19 mouse cellular contexts compared by ENCODE assay signal in genomic region chr8:71296784-71297183, GRCm38 (mm10). TPM values are rescaled to one million over a fixed set of nuclear protein-coding genes. Genes with fewer than 3 reads are reported as not detected.
DNase-seq lines count a peak whose midpoint lies in the region; ATAC-seq and TF ChIP-seq lines count a peak whose summit lies in the region.
"Had no signal": no experiment of that assay in that cellular context is flagged by ENCODE, and none has a peak within 500 bp of the region (broad histone marks: within the 10 kb centered on the region; RNA-seq: fewer than 3 reads in every experiment).

No protein-coding gene starts in this region.

- H3K9me3 ChIP-seq in liver, embryonic 13.5 days (replicated peaks) = no peaks in the 10 kb centered on the region
- H3K9me3 ChIP-seq: limb, embryonic 10.5 days; midbrain, embryonic 10.5 days had no signal

- no peaks in the 10 kb centered on the region for H3K27me3 ChIP-seq in liver, embryonic 13.5 days
- no peaks in the 10 kb centered on the region for H3K27me3 ChIP-seq in small intestine, adult 2 months (ENCODE audit: control insufficient read depth, insufficient read depth, low read length)
- H3K27me3 ChIP-seq: Patski had no signal

- intact Hi-C loops in heart, postnatal 14 days (cut with DNase I) = no loop called here

- peaks cover 48% of the 10 kb centered on the region for H3K36me3 ChIP-seq in liver, embryonic 13.5 days
- H3K36me3 ChIP-seq in small intestine, adult 2 months (ENCODE audit: control insufficient read depth, insufficient read depth, low read length) = peaks cover 6% of the 10 kb centered on the region

- peak overlapping the region; percentile 54 for H3K27ac ChIP-seq in liver, embryonic 13.5 days
- peak overlapping the region; percentile 42 for H3K27ac ChIP-seq in small intestine, adult 2 months (ENCODE audit: insufficient read depth, low read depth, low read length)
- H3K27ac ChIP-seq: kidney, postnatal 0 days; limb, embryonic 10.5 days; midbrain, embryonic 10.5 days had no signal

- no peak for TF ChIP-seq CTCF in small intestine, adult 2 months (IDR thresholded peaks at IDR 0.05; ENCODE audit: extremely low read depth, insufficient read length, insufficient replicate concordance, low read depth, low read length)

- no peak for TF ChIP-seq POLR2A in small intestine, adult 2 months (IDR thresholded peaks at IDR 0.05; ENCODE audit: low read depth, low read length)

- DNase-seq in gastrocnemius, adult 18-20 months (ENCODE audit: low spot score) = peak; percentile 40
- DNase-seq in gastrocnemius, adult 8-10 months (ENCODE audit: low spot score in 2 of 2) = no peak
- no peak for DNase-seq in liver, embryonic 13.5 days
- no peak for DNase-seq in liver
- DNase-seq in heart, postnatal 14 days = peak; percentile 48 to 61
- DNase-seq in urinary bladder, postnatal 25 days (ENCODE audit: low spot score) = no peak
- DNase-seq in frontal cortex, adult 2 months (ENCODE audit: extremely low spot score in 1 of 2, low spot score in 1 of 2) = no peak
- DNase-seq: cerebellum, adult 9-11 months; forebrain, postnatal 0 days; right cerebral cortex, adult 18-20 months; thymus, postnatal 36 days had no signal

- 81% methylated on average over 2 of the region's 2 CpGs for WGBS in liver, embryonic 13.5 days (ENCODE audit: insufficient replicate concordance)
- WGBS in small intestine, adult 2 months = 95% methylated on average over 2 of the region's 2 CpGs

- no peak overlapping the region for H3K4me2 ChIP-seq in liver, embryonic 13.5 days

- H3K4me3 ChIP-seq in liver, embryonic 13.5 days (replicated peaks) = no peak overlapping the region
- no peak overlapping the region for H3K4me3 ChIP-seq in small intestine, adult 2 months (ENCODE audit: low read depth, low read length)
- H3K4me3 ChIP-seq: erythroblast, embryonic 14.5 days; limb, embryonic 10.5 days; midbrain, embryonic 10.5 days; myocyte had no signal

- ATAC-seq in liver, embryonic 13.5 days (ENCODE audit: low read depth) = no peak
- ATAC-seq: forebrain, postnatal 0 days; inflammation-experienced regulatory T-cells, adult 6 months; Patski had no signal

- H3K9ac ChIP-seq in liver, embryonic 13.5 days = no peak overlapping the region
- H3K9ac ChIP-seq: forebrain, postnatal 0 days had no signal

- H3K4me1 ChIP-seq in liver, embryonic 13.5 days (replicated peaks) = peaks cover 12% of the 10 kb centered on the region
- H3K4me1 ChIP-seq in small intestine, adult 2 months (ENCODE audit: control insufficient read depth, insufficient read depth, insufficient read length, low read length) = peaks cover 8% of the 10 kb centered on the region
- H3K4me1 ChIP-seq: limb, embryonic 10.5 days; midbrain, embryonic 10.5 days had no signal

RNA-seq across cellular contexts. Expression of gene Haus8, which starts 24.1 kb away (rescaled TPM):
- 1 to 10 TPM; 4.5 to 5.1 TPM for total RNA-seq in gastrocnemius, adult 18-20 months (2021)
- 1 to 10 TPM; 2.4 to 5.5 (median 4.0) TPM for total RNA-seq in gastrocnemius, adult 8-10 months (2022)
- 57.4 and 61.4 TPM in 2 replicates for polyA plus RNA-seq in liver, embryonic 13.5 days (2015; fragmentation: Nextera tagmentation; extraction: Ambion mirVana)
- total RNA-seq in heart, postnatal 14 days (2021) = 10 to 100 TPM; 23.9 to 28.8 TPM
- polyA plus RNA-seq in small intestine, adult 2 months (2012; rRNA removed) = 2.8 and 4.8 TPM in 2 replicates
- polyA plus RNA-seq in frontal cortex, adult 2 months (2012; rRNA removed) = 12.3 and 12.5 TPM in 2 replicates

RNA-seq across cellular contexts. Expression of gene Myo9b, which starts 24.3 kb away (rescaled TPM):
- total RNA-seq in gastrocnemius, adult 18-20 months (2021) = 1 to 10 TPM; 8.4 to 8.5 TPM
- 1 to 10 TPM; 6.2 to 8.6 (median 7.8) TPM for total RNA-seq in gastrocnemius, adult 8-10 months (2022)
- 6.8 and 7.3 TPM in 2 replicates for polyA plus RNA-seq in liver, embryonic 13.5 days (2015; fragmentation: Nextera tagmentation; extraction: Ambion mirVana)
- 10 to 100 TPM; 27.8 to 32.8 TPM for total RNA-seq in heart, postnatal 14 days (2021)
- 19.9 and 28.1 TPM in 2 replicates for polyA plus RNA-seq in small intestine, adult 2 months (2012; rRNA removed)
- polyA plus RNA-seq in frontal cortex, adult 2 months (2012; rRNA removed) = 38.0 and 38.1 TPM in 2 replicates

Comparison
In these comparisons a context has a peak if more than half of its experiments do, and no peak if none do; other contexts are left out.
1. DNase-seq: peak in gastrocnemius, adult 18-20 months (single experiment) and heart, postnatal 14 days (2 of 2); none in gastrocnemius, adult 8-10 months (0 of 2), liver, embryonic 13.5 days (single experiment), liver (single experiment), urinary bladder, postnatal 25 days (single experiment) and frontal cortex, adult 2 months (0 of 2).